15 mouse cellular contexts compared by ENCODE assay signal in genomic region chr1:64649362-64650124, GRCm38 (mm10). TPM values are rescaled to one million over a fixed set of nuclear protein-coding genes. Genes with fewer than 3 reads are reported as not detected.
DNase-seq lines count a peak whose midpoint lies in the region; ATAC-seq and TF ChIP-seq lines count a peak whose summit lies in the region.
"Had no signal": no experiment of that assay in that cellular context is flagged by ENCODE, and none has a peak within 500 bp of the region (broad histone marks: within the 10 kb centered on the region; RNA-seq: fewer than 3 reads in every experiment).

No protein-coding gene starts in this region.

- H3K4me3 ChIP-seq in embryonic fibroblast, embryonic 13.5 days (ENCODE audit: insufficient read depth, low read length), result no peak overlapping the region
- H3K4me3 ChIP-seq in limb, embryonic 13.5 days, result no peak overlapping the region
- H3K4me3 ChIP-seq in forebrain, embryonic 16.5 days (replicated peaks; ENCODE audit: low read length), result no peak overlapping the region
- H3K4me3 ChIP-seq: layer of hippocampus, adult 2 months; liver, embryonic 15.5 days; midbrain, embryonic 10.5 days had no signal

- 52% methylated on average over 11 of the region's 11 CpGs for WGBS in limb, embryonic 13.5 days
- 82% methylated on average over 11 of the region's 11 CpGs for WGBS in forebrain, embryonic 16.5 days

- peaks cover 7% of the 10 kb centered on the region for H3K4me1 ChIP-seq in embryonic fibroblast, embryonic 13.5 days (ENCODE audit: control insufficient read depth, insufficient read depth, low read length)
- peaks cover 11% of the 10 kb centered on the region; the same call in 1 of the 2 replicates for H3K4me1 ChIP-seq in limb, embryonic 13.5 days
- no peaks in the 10 kb centered on the region for H3K4me1 ChIP-seq in forebrain, embryonic 16.5 days (replicated peaks; ENCODE audit: control insufficient read depth, insufficient read depth, low read length)
- H3K4me1 ChIP-seq: liver, embryonic 15.5 days; midbrain, embryonic 10.5 days had no signal

- H3K9ac ChIP-seq in limb, embryonic 13.5 days, result no peak overlapping the region
- no peak overlapping the region for H3K9ac ChIP-seq in forebrain, embryonic 16.5 days (replicated peaks; ENCODE audit: low read depth, low read length)
- H3K9ac ChIP-seq: liver, embryonic 15.5 days had no signal

- no peak overlapping the region for H3K4me2 ChIP-seq in limb, embryonic 13.5 days (replicated peaks)
- H3K4me2 ChIP-seq in forebrain, embryonic 16.5 days (ENCODE audit: low read length), result no peak overlapping the region
- H3K4me2 ChIP-seq: liver, embryonic 15.5 days had no signal

- TF ChIP-seq CTCF in embryonic fibroblast, embryonic 13.5 days (IDR thresholded peaks at IDR 0.05; ENCODE audit: borderline replicate concordance, insufficient read depth, low read length), result no peak

- H3K9me3 ChIP-seq in limb, embryonic 13.5 days, result no peaks in the 10 kb centered on the region
- no peaks in the 10 kb centered on the region for H3K9me3 ChIP-seq in forebrain, embryonic 16.5 days (ENCODE audit: control insufficient read depth, low read length)
- H3K9me3 ChIP-seq: liver, embryonic 15.5 days; midbrain, embryonic 10.5 days had no signal

- peak; percentile 51 for ATAC-seq in frontal cortex, adult (ENCODE audit: low TSS enrichment)
- peak; percentile 51; the same call in 1 of the 2 replicates for ATAC-seq in limb, embryonic 13.5 days (ENCODE audit: low FRiP score, low read depth)
- no peak for ATAC-seq in forebrain, embryonic 16.5 days
- no peak for ATAC-seq in erythroblast, adult 5-6 weeks (replicated peaks; ENCODE audit: low FRiP score, poor library complexity, severe bottlenecking)

- H3K27ac ChIP-seq in embryonic fibroblast, embryonic 13.5 days (ENCODE audit: insufficient read depth, low read length), result peak overlapping the region; percentile 73
- H3K27ac ChIP-seq in limb, embryonic 13.5 days, result no peak overlapping the region
- H3K27ac ChIP-seq in forebrain, embryonic 16.5 days (ENCODE audit: low read length), result no peak overlapping the region
- H3K27ac ChIP-seq: layer of hippocampus, adult 2 months; liver, embryonic 15.5 days; midbrain, embryonic 10.5 days had no signal

- no peaks in the 10 kb centered on the region for H3K27me3 ChIP-seq in limb, embryonic 13.5 days
- no peaks in the 10 kb centered on the region for H3K27me3 ChIP-seq in forebrain, embryonic 16.5 days (replicated peaks; ENCODE audit: control insufficient read depth, insufficient read depth, low read length)
- H3K27me3 ChIP-seq: liver, embryonic 15.5 days had no signal

- DNase-seq in frontal cortex, adult 2 months (ENCODE audit: extremely low spot score in 1 of 2, low spot score in 1 of 2), result no peak
- DNase-seq in adrenal gland, adult (ENCODE audit: inconsistent age in 2 of 2, low spot score in 1 of 2), result peak; percentile 40 to 84
- DNase-seq in cerebellum, postnatal 36 days, result no peak
- DNase-seq: cerebellum, adult 2 months; embryo, embryonic 11 days; right cerebral cortex, postnatal 25 days; thymus, postnatal 36 days had no signal

- no peaks in the 10 kb centered on the region for H3K36me3 ChIP-seq in limb, embryonic 13.5 days
- H3K36me3 ChIP-seq in forebrain, embryonic 16.5 days (ENCODE audit: control insufficient read depth, insufficient read depth), result no peaks in the 10 kb centered on the region
- H3K36me3 ChIP-seq: liver, embryonic 15.5 days; midbrain, embryonic 10.5 days had no signal

- TF ChIP-seq POLR2A in embryonic fibroblast, embryonic 13.5 days (IDR thresholded peaks at IDR 0.05; ENCODE audit: low read depth, low read length), result peak; percentile 37; the same call in 1 of the 2 replicates

RNA-seq across cellular contexts. Expression of gene Mettl21a, which starts 32.5 kb away (rescaled TPM):
- 11.3 and 12.8 TPM in 2 replicates for polyA plus RNA-seq in frontal cortex, adult 2 months (2012; rRNA removed)
- polyA plus RNA-seq in embryonic fibroblast, embryonic 13.5 days (2011; ENCODE audit: insufficient read length, low read depth, missing spikeins), result 27.9 and 29.3 TPM in 2 replicates
- polyA plus RNA-seq in limb, embryonic 13.5 days (2015; fragmentation: Nextera tagmentation; extraction: Ambion mirVana), result 26.0 and 27.2 TPM in 2 replicates
- 21.2 and 22.8 TPM in 2 replicates for polyA plus RNA-seq in forebrain, embryonic 16.5 days (2015; fragmentation: Nextera tagmentation; extraction: Ambion mirVana)
- 1.9 TPM in 1 of 2 replicates, not detected in the other for total RNA-seq in erythroblast, adult 5-6 weeks (2015; ENCODE audit: low replicate concordance)
- total RNA-seq in erythroblast, adult 5-6 weeks (2017; ENCODE audit: low replicate concordance), result 2.0 and 4.7 TPM in 2 replicates

RNA-seq across cellular contexts. Expression of gene Ccnyl1, which starts 40.7 kb away (rescaled TPM):
- polyA plus RNA-seq in frontal cortex, adult 2 months (2012; rRNA removed), result 26.5 and 28.3 TPM in 2 replicates
- polyA plus RNA-seq in embryonic fibroblast, embryonic 13.5 days (2011; ENCODE audit: insufficient read length, low read depth, missing spikeins), result 67.5 and 92.0 TPM in 2 replicates
- 5.0 and 5.8 TPM in 2 replicates for polyA plus RNA-seq in limb, embryonic 13.5 days (2015; fragmentation: Nextera tagmentation; extraction: Ambion mirVana)
- polyA plus RNA-seq in forebrain, embryonic 16.5 days (2015; fragmentation: Nextera tagmentation; extraction: Ambion mirVana), result 3.9 and 4.4 TPM in 2 replicates
- total RNA-seq in erythroblast, adult 5-6 weeks (2015; ENCODE audit: low replicate concordance), result 2.5 and 2.9 TPM in 2 replicates
- 1.4 and 6.6 TPM in 2 replicates for total RNA-seq in erythroblast, adult 5-6 weeks (2017; ENCODE audit: low replicate concordance)

Comparison
In these comparisons a context has a peak if more than half of its experiments do, and no peak if none do; other contexts are left out.
1. ATAC-seq: peak in frontal cortex, adult (single experiment) and limb, embryonic 13.5 days (single experiment); none in forebrain, embryonic 16.5 days (single experiment) and erythroblast, adult 5-6 weeks (single experiment).
2. DNase-seq: peak in adrenal gland, adult (2 of 2); none in frontal cortex, adult 2 months (0 of 2) and cerebellum, postnatal 36 days (0 of 2).